Mouse (Mus musculus): ENCODE results near the gene Syn1.

DNA sequence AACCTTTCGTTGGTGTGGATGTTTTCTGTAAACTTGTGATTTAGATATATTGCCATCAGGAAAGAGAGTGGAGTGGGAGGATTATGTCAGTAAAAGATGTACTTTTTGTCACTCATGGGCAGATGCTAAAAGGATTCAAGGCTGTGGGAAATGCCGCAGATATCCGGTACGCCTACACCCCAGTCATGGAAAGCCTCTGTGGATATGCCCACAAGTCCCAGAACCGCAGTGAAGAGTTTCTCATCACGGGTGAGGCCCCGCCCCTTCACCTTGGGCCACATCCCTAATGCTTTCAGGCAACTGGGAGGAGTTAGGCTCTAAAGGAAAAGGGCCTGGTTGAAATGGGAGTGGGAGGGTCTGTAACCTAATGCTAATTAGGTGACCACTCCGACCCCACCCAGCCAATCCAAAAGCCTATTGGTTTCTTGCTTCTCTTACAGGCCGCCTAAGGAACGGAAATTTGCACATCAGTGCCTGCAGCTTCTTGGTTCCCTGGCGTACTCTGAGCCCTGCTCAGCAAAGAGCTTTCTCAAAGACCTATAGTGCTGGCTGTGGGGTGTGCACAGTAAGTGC lies 47.8 kb downstream of the Syn1 start:
- no peak for TF ChIP-seq CTCF (IDR thresholded peaks at IDR 0.05; ENCODE audit: low read depth)
- no peak for TF ChIP-seq EP300 (IDR thresholded peaks at IDR 0.05; ENCODE audit: low read depth)

Measured in liver, postnatal 0 days (tissue).